Mouse (Mus musculus): ENCODE results near the gene Olfr31. TPM values are rescaled to one million over a fixed set of nuclear protein-coding genes. Genes with fewer than 3 reads are reported as not detected.
A peak's percentile ranks its signal among the peaks of the same experiment; 100 is the strongest.

The Olfr31 gene
- total and polyA plus RNA-seq, 3 experiments: 0.03 TPM; not detected in 2

GRCm38 (mm10) chr14:14345948-14346812 lies 23.6 kb downstream of the Olfr31 start, which contains the start of gene Il3ra (continued):
- TF ChIP-seq MAFK (IDR thresholded peaks at IDR 0.05; ENCODE audit: borderline replicate concordance, low read depth, low read length) (no peak), POLR2A (IDR thresholded peaks at IDR 0.05; ENCODE audit: control insufficient read depth in 1 of 2, insufficient read depth in 1 of 2, low read depth in 1 of 2, low read length in 2 of 2, poor library complexity in 1 of 2) (peak in 1 of 2 experiments; percentile 6; a peak in 1 of 4 replicates), ZNF384 (IDR thresholded peaks at IDR 0.05; ENCODE audit: low read depth, low read length) (peak; percentile 52), MYC (IDR thresholded peaks at IDR 0.05; ENCODE audit: low read depth, low read length) (no peak), ETS1 (IDR thresholded peaks at IDR 0.05; ENCODE audit: low read depth, low read length) (0 out of 2 replicates have a peak, but pooled peaks have one; percentile 12), HCFC1 (IDR thresholded peaks at IDR 0.05; ENCODE audit: low read depth, low read length) (no peak), ZMIZ1 (IDR thresholded peaks at IDR 0.05; ENCODE audit: low read depth, low read length) (no peak), ZKSCAN1 (IDR thresholded peaks at IDR 0.05; ENCODE audit: low read depth, low read length) (no peak), KAT2A (conservative IDR thresholded peaks at IDR 0.05; ENCODE audit: low read depth, low read length) (no peak)

DNA sequence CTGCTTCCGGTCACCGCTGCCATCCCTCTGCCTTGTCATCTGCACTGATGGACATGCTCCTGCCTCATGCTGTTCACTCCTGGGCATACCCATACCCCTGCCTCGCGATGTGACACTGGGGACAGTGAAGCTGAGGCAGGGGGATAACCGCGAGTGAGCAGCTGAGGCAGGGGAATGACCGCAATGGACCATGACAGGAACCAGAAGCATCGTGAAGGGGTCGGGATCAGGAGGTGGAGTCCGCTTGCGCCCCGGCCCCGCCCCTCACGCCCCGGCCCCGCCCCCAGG lies 24.1 kb downstream of the Olfr31 start:
- no peaks in the 10 kb centered on the region for H3K79me2 ChIP-seq (ENCODE audit: control insufficient read depth, insufficient read depth, low read length, poor library complexity)
- no peaks in the 10 kb centered on the region for H3K4me1 ChIP-seq (ENCODE audit: control insufficient read depth in 1 of 2, insufficient read depth in 2 of 2, low read length in 2 of 2)
- no peak for DNase-seq (ENCODE audit: low read depth, low spot score)
- H3K27me3 ChIP-seq (ENCODE audit: control insufficient read depth in 1 of 2, insufficient read depth in 2 of 2, low read length in 2 of 2): no peaks in the 10 kb centered on the region
- H3K9ac ChIP-seq (ENCODE audit: control insufficient read depth, low read depth, low read length, poor library complexity, severe bottlenecking): no peak overlapping the region
- H3K27ac ChIP-seq (ENCODE audit: control insufficient read depth, low read depth, low read length): no peak overlapping the region
- H3K9me3 ChIP-seq (replicated peaks; ENCODE audit: insufficient read depth, low read length): no peaks in the 10 kb centered on the region
- no peak overlapping the region; a peak in 2 of 4 replicates for H3K4me3 ChIP-seq (ENCODE audit: control insufficient read depth in 1 of 2, insufficient read depth in 1 of 2, low read depth in 2 of 2, low read length in 2 of 2)
- TF ChIP-seq RAD21 (IDR thresholded peaks at IDR 0.05; ENCODE audit: low read depth, low read length) (no peak), ZMIZ1 (IDR thresholded peaks at IDR 0.05; ENCODE audit: low read depth, low read length) (no peak), MYB (IDR thresholded peaks at IDR 0.05; ENCODE audit: low read depth, low read length) (no peak), ZNF384 (IDR thresholded peaks at IDR 0.05; ENCODE audit: low read depth, low read length) (no peak)
- no peaks in the 10 kb centered on the region for H3K36me3 ChIP-seq (ENCODE audit: control insufficient read depth in 1 of 2, insufficient read depth in 2 of 2, low read length in 2 of 2)

DNA sequence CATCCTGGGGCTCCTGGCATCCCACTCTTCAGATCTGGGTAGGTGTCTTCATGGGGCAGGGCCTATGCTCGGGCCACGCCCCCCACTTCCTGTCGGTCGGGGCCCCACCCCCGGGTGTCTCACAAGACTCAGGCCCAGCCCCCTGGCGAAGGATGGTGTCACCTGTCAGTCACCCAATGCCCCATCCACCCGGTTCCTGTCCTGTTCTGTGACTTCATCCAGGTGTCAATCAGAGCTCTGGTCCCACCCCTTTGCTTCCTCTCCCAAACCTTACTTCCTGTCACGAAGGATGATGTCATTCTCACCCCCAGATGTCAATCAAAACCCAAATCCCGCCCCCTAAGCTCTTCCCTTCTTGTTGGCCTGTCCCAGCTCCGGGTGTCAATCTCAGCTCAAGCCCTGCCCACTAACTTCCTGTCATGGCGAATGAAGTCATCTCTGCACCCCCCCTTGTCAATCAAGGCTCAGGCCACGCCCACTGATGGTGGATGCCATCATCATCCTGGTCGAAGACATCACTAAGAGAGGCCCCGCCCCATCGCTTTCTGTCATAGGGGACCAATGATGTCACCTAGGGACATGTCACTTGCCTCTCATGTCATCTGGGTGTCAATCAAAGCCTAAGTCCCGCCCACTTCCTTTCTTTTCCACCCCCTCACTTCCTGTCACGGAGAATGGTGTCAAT lies 24.7 kb downstream of the Olfr31 start:
- H3K9me3 ChIP-seq (replicated peaks; ENCODE audit: insufficient read depth, low read length): no peaks in the 10 kb centered on the region; the same call in 1 of the 2 replicates
- H3K27me3 ChIP-seq (ENCODE audit: control insufficient read depth in 1 of 2, insufficient read depth in 2 of 2, low read length in 2 of 2): no peaks in the 10 kb centered on the region
- H3K4me3 ChIP-seq (ENCODE audit: control insufficient read depth in 1 of 2, insufficient read depth in 1 of 2, low read depth in 2 of 2, low read length in 2 of 2): no peak overlapping the region
- H3K36me3 ChIP-seq (ENCODE audit: control insufficient read depth in 1 of 2, insufficient read depth in 2 of 2, low read length in 2 of 2): no peaks in the 10 kb centered on the region
- H3K27ac ChIP-seq (ENCODE audit: control insufficient read depth, low read depth, low read length): no peak overlapping the region
- no peak for TF ChIP-seq NRF1 (IDR thresholded peaks at IDR 0.05; ENCODE audit: insufficient read depth, low read depth, low read length, poor library complexity, severe bottlenecking)
- TF ChIP-seq MEF2A (IDR thresholded peaks at IDR 0.05; ENCODE audit: extremely low read depth, insufficient replicate concordance, low read depth, low read length, poor library complexity, severe bottlenecking): no peak
- no peak for TF ChIP-seq KAT2A (conservative IDR thresholded peaks at IDR 0.05; ENCODE audit: low read depth, low read length)
- no peak for TF ChIP-seq MAZ (IDR thresholded peaks at IDR 0.05; ENCODE audit: low read depth, low read length)
- TF ChIP-seq ZNF384 (IDR thresholded peaks at IDR 0.05; ENCODE audit: low read depth, low read length): no peak
- peak; percentile 14 for DNase-seq (ENCODE audit: low read depth, low spot score)
- no peak overlapping the region for H3K9ac ChIP-seq (ENCODE audit: control insufficient read depth, low read depth, low read length, poor library complexity, severe bottlenecking)
- no peaks in the 10 kb centered on the region for H3K4me1 ChIP-seq (ENCODE audit: control insufficient read depth in 1 of 2, insufficient read depth in 2 of 2, low read length in 2 of 2)
- no peaks in the 10 kb centered on the region for H3K79me2 ChIP-seq (ENCODE audit: control insufficient read depth, insufficient read depth, low read length, poor library complexity)

Data from MEL (cell line).